Mouse (Mus musculus) MEL (cell line): Measurements from ENCODE around the gene Tmem52b. TPM values are rescaled to one million over a fixed set of nuclear protein-coding genes. Genes with fewer than 3 reads are reported as not detected.

Experiments
- DNase-seq: peaks from one replicate; pipeline ENCODE4 v3.0.0; 2011; ENCODE audit warnings: low read depth, low spot score
- H3K27ac ChIP-seq: 2 replicates; pipeline ENCODE4 v1.5.1; 2012; ENCODE audit warnings: low read depth, mild to moderate bottlenecking, control low read depth, low read length, moderate library complexity; ENCODE audit not compliant: control insufficient read depth
- H3K27me3 ChIP-seq, 2 experiments: fragments of 150-350 bp in 1 of 2; sonication (generic) in 1 of 2; 2 replicates each; pipeline ENCODE4 v1.6.1; 2012; ENCODE audit warnings: low read length in 2 of 2, mild to moderate bottlenecking in 2 of 2, improper control_type of control experiment in 1 of 2, moderate library complexity in 1 of 2; ENCODE audit not compliant: insufficient read depth in 2 of 2, control insufficient read depth in 1 of 2
- H3K36me3 ChIP-seq, 2 experiments: 2 replicates each; pipeline ENCODE4 v1.6.1; 2012 to 2014; ENCODE audit warnings: low read length in 2 of 2, improper control_type of control experiment in 1 of 2, inconsistent platforms in 1 of 2, mild to moderate bottlenecking in 1 of 2; ENCODE audit not compliant: insufficient read depth in 2 of 2, control insufficient read depth in 1 of 2
- H3K4me1 ChIP-seq, 2 experiments: fragments of 150-350 bp in 1 of 2; sonication (generic) in 1 of 2; 2 replicates each; pipeline ENCODE4 v1.6.1; 2012; ENCODE audit warnings: low read length in 2 of 2, improper control_type of control experiment in 1 of 2, mild to moderate bottlenecking in 1 of 2; ENCODE audit not compliant: insufficient read depth in 2 of 2, control insufficient read depth in 1 of 2
- H3K4me3 ChIP-seq, 2 experiments: fragments of 150-350 bp in 1 of 2; sonication (generic) in 1 of 2; 2 replicates each; pipeline ENCODE4 v1.5.1; 2012; ENCODE audit warnings: low read depth in 2 of 2, low read length in 2 of 2, mild to moderate bottlenecking in 2 of 2, moderate library complexity in 2 of 2, control low read depth in 1 of 2, improper control_type of control experiment in 1 of 2; ENCODE audit not compliant: control insufficient read depth in 1 of 2, insufficient read depth in 1 of 2
- H3K79me2 ChIP-seq: 2 replicates; pipeline ENCODE4 v1.6.1; 2012; ENCODE audit warnings: mild to moderate bottlenecking, low read length, moderate library complexity; ENCODE audit not compliant: control insufficient read depth, poor library complexity, insufficient read depth
- H3K9ac ChIP-seq: 2 replicates; pipeline ENCODE4 v1.6.1; 2012; ENCODE audit warnings: low read depth, mild to moderate bottlenecking, control low read depth, low read length, moderate library complexity; ENCODE audit not compliant: control insufficient read depth, poor library complexity, severe bottlenecking
- H3K9me3 ChIP-seq: fragments of 150-350 bp; sonication (generic); replicated peaks from 2 replicates; pipeline ENCODE4 v1.6.1; 2012; ENCODE audit warnings: mild to moderate bottlenecking, low read length, improper control_type of control experiment, moderate library complexity; ENCODE audit not compliant: insufficient read depth
- CHD1 ChIP-seq: IDR thresholded peaks from 2 replicates; pipeline ENCODE4 v1.6.1; 2012; ENCODE audit warnings: low read depth, mild to moderate bottlenecking, inconsistent platforms, low read length, improper control_type of control experiment
- EP300 ChIP-seq, 2 experiments: IDR thresholded peaks; 2 replicates each; pipeline ENCODE4 v1.6.1; 2011; ENCODE audit warnings: improper control_type of control experiment in 2 of 2, low read length in 2 of 2, low read depth in 1 of 2, mild to moderate bottlenecking in 1 of 2
- GABPA ChIP-seq: IDR thresholded peaks from 2 replicates; pipeline ENCODE4 v1.6.1; 2012; ENCODE audit warnings: low read depth, mild to moderate bottlenecking, inconsistent platforms, low read length, improper control_type of control experiment, moderate library complexity
- GATA1 ChIP-seq: IDR thresholded peaks from 2 replicates; pipeline ENCODE4 v1.6.1; 2011; ENCODE audit warnings: low read depth, low read length, improper control_type of control experiment
- HCFC1 ChIP-seq: IDR thresholded peaks from 2 replicates; pipeline ENCODE4 v1.6.1; 2012; ENCODE audit warnings: low read depth, mild to moderate bottlenecking, inconsistent platforms, low read length, improper control_type of control experiment, moderate library complexity
- JUND ChIP-seq: IDR thresholded peaks from 2 replicates; pipeline ENCODE4 v1.6.1; 2011; ENCODE audit warnings: low read depth, mild to moderate bottlenecking, improper control_type of control experiment, low read length
- KAT2A ChIP-seq: conservative IDR thresholded peaks from 2 replicates; pipeline ENCODE4 v1.6.1; 2012; ENCODE audit warnings: low read depth, low read length, improper control_type of control experiment, inconsistent platforms
- MAFK ChIP-seq: IDR thresholded peaks from 2 replicates; pipeline ENCODE4 v1.6.1; 2011; ENCODE audit warnings: low read depth, mild to moderate bottlenecking, low read length, improper control_type of control experiment, borderline replicate concordance
- MAX ChIP-seq: IDR thresholded peaks from 2 replicates; pipeline ENCODE4 v1.6.1; 2011; ENCODE audit warnings: low read length, improper control_type of control experiment
- MAZ ChIP-seq: IDR thresholded peaks from 2 replicates; pipeline ENCODE4 v1.6.1; 2012; ENCODE audit warnings: low read depth, mild to moderate bottlenecking, inconsistent platforms, low read length, improper control_type of control experiment
- MYB ChIP-seq: IDR thresholded peaks from 2 replicates; pipeline ENCODE4 v1.6.1; 2011; ENCODE audit warnings: mild to moderate bottlenecking, low read depth, low read length, improper control_type of control experiment
- NELFE ChIP-seq: IDR thresholded peaks from 2 replicates; pipeline ENCODE4 v1.6.1; 2011; ENCODE audit warnings: low read depth, low read length, improper control_type of control experiment
- NRF1 ChIP-seq: IDR thresholded peaks from 2 replicates; pipeline ENCODE4 v1.6.1; 2014; ENCODE audit warnings: low read depth, mild to moderate bottlenecking, inconsistent platforms, low read length, improper control_type of control experiment, moderate library complexity; ENCODE audit not compliant: poor library complexity, insufficient read depth, severe bottlenecking
- POLR2A ChIP-seq, 2 experiments: IDR thresholded peaks; 2 replicates each; pipeline ENCODE4 v1.6.1; 2011 to 2012; ENCODE audit warnings: low read length in 2 of 2, mild to moderate bottlenecking in 2 of 2, control low read depth in 1 of 2, improper control_type of control experiment in 1 of 2, low read depth in 1 of 2, moderate library complexity in 1 of 2; ENCODE audit not compliant: control insufficient read depth in 1 of 2, insufficient read depth in 1 of 2, poor library complexity in 1 of 2
- RAD21 ChIP-seq: IDR thresholded peaks from 2 replicates; pipeline ENCODE4 v1.6.1; 2011; ENCODE audit warnings: mild to moderate bottlenecking, low read depth, low read length, improper control_type of control experiment
- SIN3A ChIP-seq: IDR thresholded peaks from 2 replicates; pipeline ENCODE4 v1.6.1; 2012; ENCODE audit warnings: low read length, improper control_type of control experiment, inconsistent platforms
- TCF12 ChIP-seq: IDR thresholded peaks from 2 replicates; pipeline ENCODE4 v1.6.1; 2014; ENCODE audit warnings: low read depth, mild to moderate bottlenecking, inconsistent platforms, low read length, improper control_type of control experiment, moderate library complexity
- UBTF ChIP-seq: IDR thresholded peaks from 2 replicates; pipeline ENCODE4 v1.6.1; 2012; ENCODE audit warnings: low read depth, mild to moderate bottlenecking, inconsistent platforms, low read length, improper control_type of control experiment, moderate library complexity, borderline replicate concordance; ENCODE audit not compliant: insufficient read depth
- ZMIZ1 ChIP-seq: IDR thresholded peaks from 2 replicates; pipeline ENCODE4 v1.6.1; 2012; ENCODE audit warnings: low read depth, mild to moderate bottlenecking, inconsistent platforms, low read length, improper control_type of control experiment, moderate library complexity
- polyA plus RNA-seq, 2 experiments: library from polyadenylated mRNA; stranded (reverse) in 1 of 2; unstranded in 1 of 2; fragments of >175 nt in 1 of 2; fragments of >200 nt in 1 of 2; gene quantifications; 2 replicates each; pipeline versions ENCODE4 v1.2.1 to v1.2.4; 2012; ENCODE audit warnings: low replicate concordance in 2 of 2, low read depth in 1 of 2; ENCODE audit not compliant: insufficient read length in 2 of 2, insufficient read depth in 1 of 2, missing spikeins in 1 of 2
- total RNA-seq: library from RNA; depleted of rRNA; stranded (reverse); fragments of 300-350 nt; gene quantifications from 2 replicates; pipeline ENCODE4 v1.2.3, GENCODE M21; 2012; rRNA removed

Gene Tmem52b
- total RNA-seq (not detected in 2 replicates), polyA plus RNA-seq (not detected)

- TF ChIP-seq SIN3A: no peak
- no peak for TF ChIP-seq GABPA
- TF ChIP-seq MAZ: no peak
- TF ChIP-seq UBTF: no peak
- no peak for TF ChIP-seq EP300 (IDR thresholded peaks at IDR 0.05; ENCODE audit: low read depth in 1 of 2, low read length in 2 of 2)
- TF ChIP-seq GATA1: no peak
- TF ChIP-seq MYB: no peak
- TF ChIP-seq MAFK: no peak
- TF ChIP-seq TCF12: no peak
- TF ChIP-seq NELFE: no peak
- TF ChIP-seq JUND: no peak
- no peak for TF ChIP-seq HCFC1
- no peak for TF ChIP-seq ZMIZ1
- TF ChIP-seq KAT2A: no peak
- no peak for TF ChIP-seq CHD1
- TF ChIP-seq POLR2A (IDR thresholded peaks at IDR 0.05; ENCODE audit: control insufficient read depth in 1 of 2, insufficient read depth in 1 of 2, low read depth in 1 of 2, low read length in 2 of 2, poor library complexity in 1 of 2): no peak
- no peak for TF ChIP-seq RAD21
- TF ChIP-seq MAX: no peak
- no peak for TF ChIP-seq NRF1
- H3K27ac ChIP-seq: no peak within 1 kb of the TSS
- H3K4me1 ChIP-seq: peaks cover 0 to 9% of the 10 kb centered on the region in 2 experiments; a peak in 1 of 4 replicates
- peaks cover 0 to 6% of the 10 kb centered on the region in 2 experiments; a peak in 2 of 4 replicates for H3K36me3 ChIP-seq
- H3K27me3 ChIP-seq: no peaks in the 10 kb centered on the region; a peak in 2 of 4 replicates
- H3K4me3 ChIP-seq: no peak within 1 kb of the TSS
- no peaks in the 10 kb centered on the region for H3K79me2 ChIP-seq
- no peak for DNase-seq
- no peaks in the 10 kb centered on the region for H3K9me3 ChIP-seq
- no peak within 1 kb of the TSS for H3K9ac ChIP-seq
Observed at GRCm38 (mm10) chr6:129512367-129512766, at the start of gene Tmem52b. Gene Tmem52b, plus strand, starts transcription at chr6:129512555.

GRCm38 (mm10) chr6:129471386-129471785 lies 41.0 kb upstream of the Tmem52b start:
- Histone ChIP-seq H3K9ac (no peak overlapping the region), H3K9me3 (no peaks in the 10 kb centered on the region), H3K4me1 (no peaks in the 10 kb centered on the region), H3K79me2 (no peaks in the 10 kb centered on the region), H3K27ac (no peak overlapping the region), H3K36me3 (no peaks in the 10 kb centered on the region), H3K27me3 (peaks cover 0 to 1% of the 10 kb centered on the region in 2 experiments; a peak in 2 of 4 replicates), H3K4me3 (no peak overlapping the region)
- DNase-seq: no peak
- no peak for TF ChIP-seq JUND
